Mouse (Mus musculus) liver, adult (tissue): Measurements from ENCODE around the gene 1700011L22Rik.

Source experiments
- GATA4 ChIP-seq: IDR thresholded peaks from 2 replicates; pipeline ENCODE4 v1.6.1; 2014; ENCODE audit warnings: mild to moderate bottlenecking, low read length; ENCODE audit not compliant: insufficient replicate concordance

Gene 1700011L22Rik

GRCm38 (mm10) chr8:79261920-79262319 lies 13.6 kb upstream of the 1700011L22Rik start:
- no peak for TF ChIP-seq GATA4

GRCm38 (mm10) chr8:79256076-79256705 lies 7.8 kb upstream of the 1700011L22Rik start:
- no peak for TF ChIP-seq GATA4

GRCm38 (mm10) chr8:79253742-79254141 lies 5.4 kb upstream of the 1700011L22Rik start:
- TF ChIP-seq GATA4, result no peak

- no peak for TF ChIP-seq GATA4
Observed at GRCm38 (mm10) chr8:79243422-79243821, 4.9 kb downstream of the 1700011L22Rik start.

- no peak for TF ChIP-seq GATA4
Observed at GRCm38 (mm10) chr8:79239996-79240395, 8.4 kb downstream of the 1700011L22Rik start.

- TF ChIP-seq GATA4, result no peak
Observed at GRCm38 (mm10) chr8:79239320-79239719, 9.1 kb downstream of the 1700011L22Rik start.

- TF ChIP-seq GATA4, result no peak
Observed at GRCm38 (mm10) chr8:79229266-79229888, 19.0 kb downstream of the 1700011L22Rik start.

GRCm38 (mm10) chr8:79227916-79228315 lies 20.5 kb downstream of the 1700011L22Rik start:
- no peak for TF ChIP-seq GATA4

- TF ChIP-seq GATA4, result no peak
Observed at GRCm38 (mm10) chr8:79227194-79227593, 21.2 kb downstream of the 1700011L22Rik start.

GRCm38 (mm10) chr8:79226046-79226445 lies 22.3 kb downstream of the 1700011L22Rik start:
- no peak for TF ChIP-seq GATA4

- no peak for TF ChIP-seq GATA4
Observed at GRCm38 (mm10) chr8:79225586-79225985, 22.8 kb downstream of the 1700011L22Rik start.

- no peak for TF ChIP-seq GATA4
Observed at GRCm38 (mm10) chr8:79224363-79224762, 24.0 kb downstream of the 1700011L22Rik start.

- no peak for TF ChIP-seq GATA4
Observed at GRCm38 (mm10) chr8:79222752-79223141, 25.6 kb downstream of the 1700011L22Rik start.

GRCm38 (mm10) chr8:79222106-79222751 lies 26.1 kb downstream of the 1700011L22Rik start:
- TF ChIP-seq GATA4, result no peak

- no peak for TF ChIP-seq GATA4
Observed at GRCm38 (mm10) chr8:79211630-79212029, 36.7 kb downstream of the 1700011L22Rik start.

- no peak for TF ChIP-seq GATA4
Observed at GRCm38 (mm10) chr8:79209641-79210358, 38.6 kb downstream of the 1700011L22Rik start.
